Mouse (Mus musculus) stomach, embryonic 16.5 days (tissue): ENCODE results near the gene Fryl. TPM values are rescaled to one million over a fixed set of nuclear protein-coding genes. Genes with fewer than 3 reads are reported as not detected.

Source experiments
- ATAC-seq: fragments of 200-750 bp; cut with Nextera tagmentation; 2 replicates; pipeline ENCODE4 v1.8.0; 2017; ENCODE audit warnings: moderate number of reproducible peaks, moderate TSS enrichment; ENCODE audit not compliant: insufficient read depth, low FRiP score
- H3K27ac ChIP-seq: fragments of 300-500 bp; sonication (generic); 2 replicates; pipeline ENCODE4 v1.5.1; 2014; ENCODE audit warnings: low read length
- H3K27me3 ChIP-seq: fragments of 300-500 bp; sonication (generic); 2 replicates; pipeline ENCODE4 v1.6.1; 2014; ENCODE audit warnings: low read length, control low read depth, mixed read lengths; ENCODE audit not compliant: control insufficient read depth, insufficient read depth
- H3K36me3 ChIP-seq: fragments of 300-500 bp; sonication (generic); 2 replicates; pipeline ENCODE4 v1.6.1; 2014; ENCODE audit warnings: low read length; ENCODE audit not compliant: control insufficient read depth, insufficient read depth
- H3K4me1 ChIP-seq: fragments of 300-500 bp; sonication (generic); 2 replicates; pipeline ENCODE4 v1.6.1; 2014; ENCODE audit warnings: low read length, control low read depth, mixed read lengths; ENCODE audit not compliant: control insufficient read depth, insufficient read depth
- H3K4me2 ChIP-seq: fragments of 300-500 bp; sonication (generic); 2 replicates; pipeline ENCODE4 v1.6.1; 2014; ENCODE audit warnings: low read depth, low read length, mixed read lengths
- H3K4me3 ChIP-seq: fragments of 300-500 bp; sonication (generic); replicated peaks from 2 replicates; pipeline ENCODE4 v1.5.1; 2014; ENCODE audit warnings: mild to moderate bottlenecking, low read length
- H3K9ac ChIP-seq: fragments of 300-500 bp; sonication (generic); 2 replicates; pipeline ENCODE4 v1.6.1; 2014; ENCODE audit warnings: low read length
- H3K9me3 ChIP-seq: fragments of 300-500 bp; sonication (generic); replicated peaks from 2 replicates; pipeline ENCODE4 v1.6.1; 2016; ENCODE audit warnings: low read length, control low read depth; ENCODE audit not compliant: control insufficient read depth
- WGBS: fragments of 180-500 bp; shearing (Covaris S2); extraction: QIAGEN DNeasy Blood & Tissue Kit; methylation state at CpG from one replicate; pipeline ENCODE4 v1.1.7; 2014; 5-methylcytosine and 5-hydroxymethylcytosine counted together
- polyA plus RNA-seq: library from polyadenylated mRNA; unstranded; fragments of >200 nt; fragmentation: Nextera tagmentation; extraction: Ambion mirVana; gene quantifications from 2 replicates; pipeline ENCODE4 v1.2.1, GENCODE M21; 2015

Fryl gene
- polyA plus RNA-seq, 1 experiment from 2014 or later, result 31.6 TPM

- WGBS, result 45% methylated on average over 5 of the region's 5 CpGs
- H3K27ac ChIP-seq, result no peak overlapping the region
- no peaks in the 10 kb centered on the region for H3K27me3 ChIP-seq
- no peaks in the 10 kb centered on the region for H3K36me3 ChIP-seq
- H3K4me2 ChIP-seq, result no peak overlapping the region
- no peak overlapping the region for H3K9ac ChIP-seq
- 0 out of 2 replicates have a peak, but pooled peaks have one; percentile 42 for ATAC-seq
- peaks cover 6% of the 10 kb centered on the region; the same call in 1 of the 2 replicates for H3K4me1 ChIP-seq
- H3K9me3 ChIP-seq, result no peaks in the 10 kb centered on the region
- H3K4me3 ChIP-seq, result no peak overlapping the region
Observed at GRCm38 (mm10) chr5:73133833-73134185, 122.6 kb downstream of the Fryl start.

- H3K27me3 ChIP-seq, result no peaks in the 10 kb centered on the region
- H3K27ac ChIP-seq, result no peak overlapping the region
- H3K9ac ChIP-seq, result no peak overlapping the region
- no peaks in the 10 kb centered on the region for H3K36me3 ChIP-seq
- no peaks in the 10 kb centered on the region for H3K9me3 ChIP-seq
- H3K4me2 ChIP-seq, result no peak overlapping the region
- 87% methylated on average over 29 of the region's 29 CpGs for WGBS
- H3K4me3 ChIP-seq, result no peak overlapping the region
- peaks cover 6% of the 10 kb centered on the region; the same call in 1 of the 2 replicates for H3K4me1 ChIP-seq
- no peak for ATAC-seq
Observed at GRCm38 (mm10) chr5:73132998-73133832, 123.2 kb downstream of the Fryl start.

- Histone ChIP-seq H3K27ac (no peak overlapping the region), H3K4me3 (no peak overlapping the region), H3K4me1 (peaks cover 6% of the 10 kb centered on the region; the same call in 1 of the 2 replicates), H3K27me3 (no peaks in the 10 kb centered on the region), H3K4me2 (no peak overlapping the region), H3K36me3 (no peaks in the 10 kb centered on the region), H3K9me3 (no peaks in the 10 kb centered on the region), H3K9ac (no peak overlapping the region)
- no peak for ATAC-seq
- 87% methylated on average over 6 of the region's 6 CpGs for WGBS
Observed at GRCm38 (mm10) chr5:73130984-73131383, 125.4 kb downstream of the Fryl start.

GRCm38 (mm10) chr5:73129871-73130270 is 126.5 kb downstream of the Fryl start:
- 68% methylated on average over 5 of the region's 5 CpGs for WGBS
- no peak for ATAC-seq

GRCm38 (mm10) chr5:73119969-73120725 is 136.3 kb downstream of the Fryl start:
- Histone ChIP-seq H3K27ac (no peak overlapping the region), H3K9ac (no peak overlapping the region), H3K27me3 (no peaks in the 10 kb centered on the region), H3K4me1 (no peaks in the 10 kb centered on the region), H3K9me3 (no peaks in the 10 kb centered on the region), H3K4me2 (no peak overlapping the region), H3K4me3 (no peak overlapping the region), H3K36me3 (no peaks in the 10 kb centered on the region)
- 81% methylated on average over 13 of the region's 13 CpGs for WGBS
- no peak for ATAC-seq

More at GRCm38 (mm10) chr5:73129871-73130270, 126.5 kb downstream of the Fryl start:
- no peaks in the 10 kb centered on the region for H3K27me3 ChIP-seq
- no peaks in the 10 kb centered on the region for H3K36me3 ChIP-seq
- H3K4me3 ChIP-seq, result no peak overlapping the region
- H3K9ac ChIP-seq, result no peak overlapping the region
- peaks cover 6% of the 10 kb centered on the region; the same call in 1 of the 2 replicates for H3K4me1 ChIP-seq
- no peak overlapping the region for H3K4me2 ChIP-seq
- no peak overlapping the region for H3K27ac ChIP-seq
- no peaks in the 10 kb centered on the region for H3K9me3 ChIP-seq

- 71% methylated on average over 5 of the region's 5 CpGs for WGBS
- ATAC-seq, result no peak
- no peaks in the 10 kb centered on the region for H3K4me1 ChIP-seq
- no peak overlapping the region for H3K4me3 ChIP-seq
- H3K4me2 ChIP-seq, result no peak overlapping the region
- H3K27me3 ChIP-seq, result no peaks in the 10 kb centered on the region
- no peak overlapping the region for H3K27ac ChIP-seq
- no peaks in the 10 kb centered on the region for H3K9me3 ChIP-seq
- H3K36me3 ChIP-seq, result no peaks in the 10 kb centered on the region
- no peak overlapping the region for H3K9ac ChIP-seq
Observed at GRCm38 (mm10) chr5:73119524-73119923, 136.9 kb downstream of the Fryl start.

GRCm38 (mm10) chr5:73118786-73119185 is 137.6 kb downstream of the Fryl start:
- ATAC-seq, result no peak
- no peak overlapping the region; the same call in 1 of the 2 replicates for H3K27ac ChIP-seq
- no peaks in the 10 kb centered on the region for H3K27me3 ChIP-seq
- no peak overlapping the region for H3K4me3 ChIP-seq
- H3K4me2 ChIP-seq, result no peak overlapping the region
- no peak overlapping the region for H3K9ac ChIP-seq
- no peaks in the 10 kb centered on the region for H3K4me1 ChIP-seq
- 90% methylated on average over 14 of the region's 14 CpGs for WGBS
- no peaks in the 10 kb centered on the region for H3K9me3 ChIP-seq
- H3K36me3 ChIP-seq, result no peaks in the 10 kb centered on the region

GRCm38 (mm10) chr5:73114878-73115277 is 141.5 kb downstream of the Fryl start:
- Histone ChIP-seq H3K4me3 (no peak overlapping the region), H3K4me1 (no peaks in the 10 kb centered on the region), H3K4me2 (no peak overlapping the region), H3K27ac (no peak overlapping the region), H3K9ac (no peak overlapping the region), H3K27me3 (no peaks in the 10 kb centered on the region), H3K9me3 (no peaks in the 10 kb centered on the region), H3K36me3 (no peaks in the 10 kb centered on the region)
- ATAC-seq, result no peak
- WGBS, result 89% methylated on average over 4 of the region's 4 CpGs

GRCm38 (mm10) chr5:73112331-73112730 is 144.1 kb downstream of the Fryl start:
- peaks cover 6% of the 10 kb centered on the region; the same call in 1 of the 2 replicates for H3K36me3 ChIP-seq
- no peak overlapping the region for H3K4me3 ChIP-seq
- H3K27ac ChIP-seq, result no peak overlapping the region
- H3K9me3 ChIP-seq, result no peaks in the 10 kb centered on the region
- no peak for ATAC-seq
- no peaks in the 10 kb centered on the region for H3K27me3 ChIP-seq
- H3K9ac ChIP-seq, result no peak overlapping the region
- no peak overlapping the region for H3K4me2 ChIP-seq
- 94% methylated on average over 13 of the region's 13 CpGs for WGBS
- H3K4me1 ChIP-seq, result no peaks in the 10 kb centered on the region
